Mouse (Mus musculus): ENCODE results near the gene Col19a1.
"Not testable (repeated sequence)": the region's sequence is repeated elsewhere in the genome, so short reads cannot be mapped to it uniquely, and the experiment has no call there.

Gene Col19a1

DNA sequence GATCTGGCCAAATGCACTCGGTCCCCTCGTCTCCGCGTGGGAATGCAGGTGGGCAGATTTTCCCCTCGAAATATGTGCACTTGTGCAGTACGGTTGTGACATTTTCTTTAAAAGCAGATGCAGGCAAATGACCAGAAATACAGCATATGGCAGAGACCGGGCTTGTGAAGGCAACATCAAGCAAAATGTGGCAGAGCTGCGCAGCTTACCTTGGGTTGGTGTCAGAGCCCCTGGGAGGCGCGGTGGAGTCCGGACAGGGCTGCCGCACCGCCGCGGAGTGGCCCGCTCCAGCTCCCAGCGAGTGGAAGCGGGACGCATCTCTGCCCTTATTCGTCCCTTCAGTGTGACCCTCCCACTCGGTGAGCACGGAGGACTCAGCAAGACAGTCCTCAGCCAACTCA, at the start of gene Col19a1:
Gene Col19a1, minus strand, starts transcription at position 332 of the 401 bp plus-strand sequence.
- DNase-seq = no peak

DNA sequence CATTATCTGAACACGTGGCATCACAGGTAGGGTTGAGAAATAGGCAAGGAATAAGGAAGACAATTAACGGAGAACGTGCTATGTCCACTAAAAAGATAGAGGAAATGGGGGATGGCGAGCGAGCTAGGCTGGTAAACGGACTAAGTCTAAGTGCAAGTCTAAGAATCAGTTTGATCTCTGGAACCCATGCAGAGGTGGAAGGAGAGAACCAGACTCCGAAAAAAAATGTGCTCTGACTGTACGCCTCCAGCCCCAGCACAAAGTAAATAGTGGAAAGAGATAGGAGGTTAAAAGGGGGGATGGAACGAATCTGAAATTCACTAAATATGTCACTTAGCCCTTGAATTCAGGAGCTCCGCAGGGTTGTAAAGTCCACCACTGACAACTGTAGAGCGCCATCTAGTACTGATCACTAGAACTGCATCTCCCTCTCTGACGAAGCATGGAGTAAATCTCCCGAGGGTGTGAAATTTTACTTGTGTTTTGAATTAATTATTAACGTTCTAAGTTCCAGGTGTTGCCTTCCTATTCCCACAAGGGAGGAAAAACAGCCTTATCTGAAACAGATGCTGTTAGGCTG, 46.4 kb upstream of the Col19a1 start:
- no peak for DNase-seq

DNA sequence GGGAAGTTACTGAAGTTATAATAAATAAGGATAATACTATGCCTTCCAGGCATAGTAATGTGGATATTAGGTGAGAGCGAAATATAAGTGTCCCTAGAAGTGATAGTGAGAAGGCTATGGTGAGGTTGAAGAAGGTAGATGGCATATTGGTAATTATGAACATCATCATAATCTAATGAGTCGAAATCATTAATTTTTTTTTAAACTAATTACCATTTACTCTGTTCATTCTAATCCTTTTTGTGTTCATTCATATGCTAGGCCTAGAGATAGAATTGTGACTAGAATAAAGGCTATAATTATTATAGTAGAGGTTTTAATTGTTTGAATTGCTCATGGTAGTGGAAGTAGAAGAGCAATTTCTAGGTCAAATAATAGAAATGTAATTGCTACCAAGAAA, 25.3 kb upstream of the Col19a1 start:
- not testable (repeated sequence) for DNase-seq

DNA sequence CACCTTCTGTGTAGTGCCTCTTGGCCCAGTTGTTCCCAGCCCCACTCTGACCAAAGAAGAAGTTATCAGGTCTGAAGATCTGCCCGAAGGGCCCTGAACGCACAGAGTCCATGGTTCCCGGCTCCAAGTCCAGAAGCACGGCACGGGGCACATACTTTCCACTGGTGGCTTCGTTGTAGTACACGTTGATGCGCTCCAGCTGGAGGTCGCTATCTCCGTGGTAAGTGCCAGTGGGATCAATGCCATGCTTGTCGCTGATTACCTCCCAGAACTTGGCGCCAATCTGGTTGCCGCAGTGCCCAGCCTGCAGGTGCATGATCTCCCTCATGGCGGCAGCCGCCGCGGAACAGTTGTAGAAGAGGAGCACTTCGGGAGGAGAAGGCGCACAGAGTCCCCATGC, 7.8 kb upstream of the Col19a1 start:
- DNase-seq = no peak

GRCm38 (mm10) chr1:24586370-24587140, 717 bp downstream of the Col19a1 start:
- no peak for DNase-seq

- no peak for DNase-seq
Observed at GRCm38 (mm10) chr1:24572602-24573001, 14.7 kb downstream of the Col19a1 start.

GRCm38 (mm10) chr1:24564113-24564512, 23.2 kb downstream of the Col19a1 start:
- DNase-seq = no peak

DNA sequence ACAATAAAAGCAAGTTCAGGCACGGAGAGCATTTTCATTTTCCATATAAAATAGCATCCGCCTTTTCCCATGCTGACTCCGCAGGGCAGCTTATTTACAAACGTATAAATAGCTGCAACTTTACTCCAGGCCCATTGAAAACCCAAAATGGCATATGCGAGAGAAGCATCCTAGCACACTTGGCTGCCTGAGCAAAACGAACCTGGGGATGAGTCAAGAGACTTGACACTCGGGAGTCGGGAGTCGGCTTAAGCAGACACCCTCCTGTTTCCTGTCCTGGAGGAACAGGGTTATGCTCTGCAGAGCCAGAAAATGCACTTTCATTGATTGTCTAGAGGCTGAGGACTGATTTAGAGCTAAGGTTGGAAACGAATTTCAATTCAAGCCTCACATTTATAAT, 29.3 kb downstream of the Col19a1 start:
- no peak for DNase-seq

DNA sequence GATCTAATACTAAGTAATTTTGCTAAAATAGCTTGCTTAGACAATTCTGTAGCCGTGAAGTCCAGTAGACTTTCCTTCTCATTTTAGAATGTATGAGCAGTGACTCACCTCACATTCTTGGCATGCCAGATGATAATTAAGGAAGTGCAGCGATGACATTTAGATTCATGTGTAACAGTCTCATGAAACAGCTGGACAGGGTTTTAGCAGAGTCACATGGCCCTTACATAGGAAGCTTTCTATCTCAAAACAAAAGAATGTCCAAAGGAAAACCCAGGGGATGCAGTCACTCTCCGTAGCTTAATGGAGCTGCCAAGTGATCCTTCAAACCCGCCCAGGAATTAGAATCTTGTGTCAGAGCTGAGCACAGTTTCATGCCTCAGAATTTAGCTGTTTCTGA, 33.8 kb downstream of the Col19a1 start:
- DNase-seq = no peak

GRCm38 (mm10) chr1:24550560-24551280, 36.6 kb downstream of the Col19a1 start:
- no peak for DNase-seq

GRCm38 (mm10) chr1:24550031-24550430, 37.2 kb downstream of the Col19a1 start:
- DNase-seq = no peak

DNA sequence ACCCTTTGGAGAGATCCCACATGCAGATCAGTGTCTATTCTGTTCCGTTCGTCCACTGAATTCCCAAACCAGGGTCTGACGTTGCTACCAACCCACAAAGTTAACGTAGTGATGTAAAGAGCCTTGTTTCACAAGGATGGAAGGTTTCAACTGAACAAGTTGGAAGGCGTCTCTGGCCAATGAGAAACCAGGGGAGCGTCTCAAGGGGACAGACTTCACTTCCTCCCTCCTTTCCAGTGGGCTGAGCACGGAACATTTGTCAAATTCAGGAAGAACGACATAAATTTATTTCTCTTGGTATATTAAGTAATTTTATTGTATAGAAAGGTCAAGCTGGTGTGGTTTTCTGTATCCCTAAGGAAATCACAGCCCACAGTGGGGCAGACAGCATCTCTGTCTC, 38.2 kb downstream of the Col19a1 start:
- no peak for DNase-seq

- no peak for DNase-seq
Observed at GRCm38 (mm10) chr1:24547574-24547973, 39.7 kb downstream of the Col19a1 start.

- no peak for DNase-seq
Observed at GRCm38 (mm10) chr1:24539852-24540251, 47.4 kb downstream of the Col19a1 start.

- DNase-seq = no peak
Observed at GRCm38 (mm10) chr1:24527194-24527593, 60.1 kb downstream of the Col19a1 start.

DNA sequence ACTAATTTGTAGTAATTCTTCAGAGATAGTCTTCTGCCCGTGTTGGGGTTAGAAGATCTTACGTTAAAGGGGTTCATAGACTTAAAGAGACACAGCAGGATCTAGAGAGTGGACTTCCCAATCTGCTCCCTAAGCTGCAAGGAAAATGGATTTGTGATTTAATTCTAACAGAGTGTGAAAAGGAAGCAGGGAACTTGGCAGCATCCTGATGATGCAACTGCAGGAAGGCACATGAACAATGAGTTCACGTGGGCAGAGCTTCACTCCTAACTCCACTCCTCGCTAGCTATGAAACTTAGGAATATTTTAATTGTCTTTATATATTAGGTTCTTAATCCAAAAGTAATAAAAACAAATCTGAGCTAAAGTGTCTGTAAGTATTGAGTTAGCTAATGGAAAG, 69.8 kb downstream of the Col19a1 start:
- no peak for DNase-seq

GRCm38 (mm10) chr1:24515341-24515740, 71.9 kb downstream of the Col19a1 start:
- DNase-seq = no peak

GRCm38 (mm10) chr1:24511536-24511935, 75.7 kb downstream of the Col19a1 start:
- DNase-seq = no peak

DNA sequence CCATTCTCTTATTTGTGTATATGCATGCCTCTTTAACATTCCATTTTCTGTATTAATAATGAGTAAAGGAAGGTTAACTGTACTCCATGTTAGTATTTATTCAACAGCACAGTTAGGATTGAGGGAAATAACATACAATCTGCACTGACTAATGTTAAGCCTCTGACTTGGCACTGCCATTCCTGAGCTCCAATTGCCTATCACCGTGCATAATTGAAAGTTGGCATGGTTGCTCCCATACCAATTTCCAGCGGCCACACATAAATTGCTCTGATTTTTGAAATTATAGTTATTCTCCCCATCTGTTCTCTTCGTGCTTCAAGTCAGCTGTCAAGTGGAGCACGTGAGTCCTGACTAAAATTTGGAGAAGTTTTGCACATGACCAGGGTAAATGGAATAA, 91.9 kb downstream of the Col19a1 start:
- DNase-seq = no peak

- no peak for DNase-seq
Observed at GRCm38 (mm10) chr1:24484161-24484560, 103.1 kb downstream of the Col19a1 start.

DNA sequence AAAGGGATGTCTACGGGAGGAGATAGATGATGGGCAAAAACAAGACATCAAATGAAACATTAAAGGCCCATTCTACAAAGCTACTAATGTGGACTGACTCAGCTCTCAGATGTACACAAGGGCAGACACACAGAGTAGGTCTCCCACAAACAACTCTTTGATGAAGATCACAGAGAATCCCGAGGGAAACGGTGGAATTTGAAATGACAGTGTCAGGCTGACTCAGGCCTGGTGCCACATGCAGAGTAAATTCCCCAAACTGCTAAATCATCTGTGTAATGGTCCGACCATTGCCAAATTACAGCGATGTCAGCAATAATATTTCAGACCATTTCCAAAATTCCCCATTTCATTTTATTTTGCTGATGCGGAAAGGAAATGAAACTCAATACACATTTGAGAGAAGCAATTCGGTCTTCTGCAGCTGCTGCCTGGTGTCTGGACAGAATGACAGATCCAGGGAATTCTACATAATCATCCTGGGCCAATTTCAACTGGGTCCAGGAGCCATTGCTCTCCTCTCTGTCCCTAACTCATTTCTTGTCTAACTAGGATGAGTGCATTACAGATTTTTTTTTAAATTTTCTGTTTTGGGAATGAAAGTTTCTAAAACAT, 116.1 kb downstream of the Col19a1 start:
- no peak for DNase-seq

GRCm38 (mm10) chr1:24470633-24471032, 116.6 kb downstream of the Col19a1 start:
- no peak for DNase-seq

- DNase-seq = no peak
Observed at GRCm38 (mm10) chr1:24461305-24461887, 125.9 kb downstream of the Col19a1 start.
